Mouse (Mus musculus) ES-Bruce4 (cell line): ENCODE measurements at regions not wholly inside any gene's neighbourhood (a gene's known extent, or its start where the extent isn't known, plus 50 kb on each side); places are given as distances from the start of the nearest gene placed in this dataset.

Experiments used
- CTCF ChIP-seq: IDR thresholded peaks from one replicate; pipeline ENCODE4 v1.8.1; 2011; ENCODE audit warnings: low read depth, low read length
- EP300 ChIP-seq: IDR thresholded peaks from 2 replicates; pipeline ENCODE4 v1.6.1; 2011; ENCODE audit warnings: low read depth, low read length; ENCODE audit not compliant: insufficient read depth

DNA sequence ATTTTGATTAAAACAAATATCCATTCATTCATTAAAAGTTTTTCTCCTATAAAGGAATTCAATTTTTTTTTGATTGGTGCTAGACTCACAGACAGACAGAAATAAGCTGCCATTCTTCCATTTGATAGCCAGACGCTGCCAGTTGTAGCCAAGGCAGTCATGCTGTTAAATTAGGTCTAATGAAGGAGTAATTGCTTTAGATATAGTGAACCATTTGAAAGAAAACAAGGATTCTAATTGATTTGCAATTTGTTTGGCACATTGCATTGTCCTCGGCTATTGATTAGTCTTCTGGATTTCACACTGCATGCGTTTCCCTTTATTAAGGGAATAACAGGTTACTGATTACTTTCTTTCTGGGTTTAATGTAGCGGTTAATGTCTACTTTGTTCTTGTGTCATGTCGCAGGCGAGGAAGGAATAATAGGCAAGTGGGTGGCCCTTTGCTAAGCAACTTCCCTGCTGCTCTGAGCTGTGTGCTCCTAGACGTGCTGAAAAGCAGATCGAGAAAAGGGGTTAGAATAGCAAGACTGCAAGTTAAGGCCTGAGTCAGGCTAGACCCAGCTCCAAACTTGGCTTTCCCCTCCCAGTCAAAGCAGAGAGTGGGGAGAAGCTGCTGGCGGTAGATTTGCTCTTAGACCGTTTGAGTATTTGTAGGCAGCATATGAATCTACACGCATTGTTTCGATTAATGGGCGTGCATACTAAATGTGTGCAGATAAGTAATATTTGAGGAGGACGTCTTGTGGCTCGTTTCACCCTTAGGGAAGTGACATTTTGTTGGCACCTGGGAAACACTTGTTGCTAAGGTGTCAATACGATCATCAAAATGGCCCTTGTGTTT lies 77.8 kb downstream of the Nkx2-1 start:
- TF ChIP-seq CTCF, result no peak
- no peak for TF ChIP-seq EP300
